17 mouse cellular contexts compared by ENCODE assay signal in genomic region chr9:104247307-104247987, GRCm38 (mm10).
"Had no signal": no experiment of that assay in that cellular context is flagged by ENCODE, and none has a peak within 500 bp of the region (broad histone marks: within the 10 kb centered on the region; RNA-seq: fewer than 3 reads in every experiment).

No protein-coding gene starts in this region.

- H3K27me3 ChIP-seq: limb, embryonic 12.5 days; liver, embryonic 13.5 days; lung, embryonic 15.5 days; megakaryocyte, embryonic 14.5 days; midbrain, embryonic 15.5 days had no signal

- H3K9me3 ChIP-seq: limb, embryonic 12.5 days; liver, embryonic 13.5 days; lung, embryonic 15.5 days; megakaryocyte, embryonic 14.5 days; midbrain, embryonic 15.5 days had no signal

- H3K27ac ChIP-seq: limb, embryonic 12.5 days; liver, embryonic 13.5 days; lung, embryonic 15.5 days; macrophage; midbrain, embryonic 15.5 days had no signal

- H3K9ac ChIP-seq: limb, embryonic 12.5 days; liver, embryonic 13.5 days; liver, postnatal 0 days; lung, embryonic 15.5 days; midbrain, embryonic 15.5 days had no signal

- H3K4me2 ChIP-seq: limb, embryonic 12.5 days; liver, embryonic 13.5 days; lung, embryonic 15.5 days; midbrain, embryonic 11.5 days; midbrain, embryonic 15.5 days had no signal

- ATAC-seq: liver, postnatal 0 days; midbrain, embryonic 15.5 days had no signal

- DNase-seq: kidney, adult 18-20 months; kidney, postnatal 25 days; layer of hippocampus, adult 9-11 months; layer of hippocampus, postnatal 36 days; liver; liver, embryonic 13.5 days; liver, postnatal 0 days; lung, postnatal 14 days; right cerebral cortex, adult 18-20 months; right cerebral cortex, postnatal 25 days; thymus, postnatal 14 days had no signal

- H3K4me3 ChIP-seq: limb, embryonic 12.5 days; liver, embryonic 13.5 days; lung, embryonic 15.5 days; megakaryocyte, embryonic 14.5 days; midbrain, embryonic 15.5 days had no signal

- H3K4me1 ChIP-seq: lung, embryonic 15.5 days; midbrain, embryonic 15.5 days had no signal

- H3K36me3 ChIP-seq: midbrain, embryonic 15.5 days had no signal
